Mouse (Mus musculus) heart, adult 2 months (tissue): ENCODE data around the gene Xpo6.

Source experiments
- CTCF ChIP-seq: fragments of 200-600 bp; IDR thresholded peaks from 2 replicates; pipeline ENCODE4 v1.8.1; 2022; ENCODE audit warnings: antibody characterized with exemption, mild to moderate bottlenecking, moderate library complexity
- POLR2A ChIP-seq: fragments of 200-500 bp; IDR thresholded peaks from 2 replicates; pipeline ENCODE4 v1.6.1; 2011; ENCODE audit warnings: mild to moderate bottlenecking, low read depth, low read length, control low read depth; ENCODE audit not compliant: insufficient read depth

- TF ChIP-seq CTCF (no peak), POLR2A (no peak)
These were observed 134.9 kb downstream of the Xpo6 start for GRCm38 (mm10) chr7:126065243-126065876.
